Mouse (Mus musculus): ENCODE data around the gene Nudt5.
"Not testable (repeated sequence)": the region's sequence is repeated elsewhere in the genome, so short reads cannot be mapped to it uniquely, and the experiment has no call there.

The Nudt5 gene

DNA sequence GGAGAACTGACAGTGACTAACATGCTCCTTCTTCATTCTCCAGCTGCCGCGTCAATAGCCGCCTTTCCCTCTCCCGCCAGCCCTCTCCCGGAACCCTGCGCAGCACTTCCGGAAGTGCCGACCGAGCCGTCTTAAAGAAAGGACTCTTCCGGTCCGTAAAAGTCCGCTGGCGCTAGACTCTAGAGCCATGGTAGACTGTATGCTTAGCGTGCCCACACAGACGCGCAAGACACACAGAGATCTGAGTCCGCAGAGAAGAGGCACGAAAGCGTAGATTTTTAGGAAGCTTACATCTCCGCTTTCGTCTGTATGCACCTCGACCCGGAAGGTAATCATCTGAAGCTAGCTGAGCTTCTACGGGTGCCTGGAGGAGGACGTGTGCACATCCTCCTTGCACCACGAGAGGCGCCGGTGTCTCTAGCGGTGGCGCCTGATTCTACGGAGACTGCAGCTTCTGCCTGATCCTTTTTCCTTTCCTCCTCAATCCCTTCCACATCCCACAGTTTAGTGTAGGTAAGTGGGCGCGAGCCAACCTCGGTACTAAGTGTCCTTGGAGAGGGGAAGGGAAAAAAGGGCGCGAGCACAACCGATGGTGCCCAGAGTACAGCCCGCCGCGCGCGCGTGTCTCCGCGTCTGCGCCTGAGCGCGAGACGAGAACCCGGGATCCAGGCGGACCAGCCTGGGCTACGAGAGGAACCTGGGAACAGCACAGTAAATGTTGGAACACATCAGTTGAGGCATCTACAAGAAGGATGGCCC, at the start of gene Nudt5, which contains the start of gene Cdc123:
Gene Nudt5 (plus strand): TSS at position 147 of the 759 bp plus-strand sequence.
Gene Cdc123 (minus strand): TSS at position 292 of the 759 bp plus-strand sequence.
- DNase-seq: peak; percentile 90 to 94

DNA sequence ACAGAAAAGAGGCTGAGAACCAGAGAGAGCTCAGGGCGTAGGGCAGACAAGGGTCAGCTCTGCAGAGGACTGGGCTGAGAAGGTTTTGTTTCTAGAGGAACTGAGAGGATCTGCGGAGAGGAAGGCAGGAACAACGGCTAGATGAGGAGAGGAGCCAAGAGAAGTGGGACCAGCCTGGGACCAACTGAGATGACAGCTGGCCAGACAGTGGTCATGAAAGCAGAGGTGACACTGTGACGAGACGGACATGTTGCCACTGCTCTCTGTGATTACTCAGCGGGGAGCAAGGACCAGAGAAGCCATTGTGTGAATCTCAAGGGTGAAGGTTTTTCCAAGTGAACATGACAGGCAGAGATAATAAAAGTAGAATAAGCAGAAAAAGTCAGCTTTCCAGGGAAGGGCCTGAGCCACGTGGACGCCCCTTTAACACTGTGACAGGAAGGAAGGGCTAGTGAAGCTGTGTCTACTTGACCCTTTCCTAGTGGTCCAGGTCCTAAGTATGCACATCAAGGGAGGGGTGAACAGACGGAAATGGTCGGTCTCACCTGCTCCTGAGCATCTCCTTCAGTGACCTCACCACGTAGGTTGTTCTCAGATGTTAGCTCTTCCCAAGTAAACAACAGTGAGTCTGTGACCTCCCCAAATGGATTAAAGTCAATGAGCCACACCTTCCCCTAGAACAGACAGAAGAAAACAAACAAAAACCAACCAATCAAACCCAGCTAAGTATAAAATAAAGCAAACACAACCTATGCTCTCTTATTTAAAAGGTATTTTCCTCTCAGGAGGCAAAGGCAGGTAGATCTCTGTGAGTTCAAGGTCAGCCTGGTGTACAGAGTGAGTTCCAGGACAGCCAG, 46.8 kb upstream of the Nudt5 start:
- DNase-seq: no peak

DNA sequence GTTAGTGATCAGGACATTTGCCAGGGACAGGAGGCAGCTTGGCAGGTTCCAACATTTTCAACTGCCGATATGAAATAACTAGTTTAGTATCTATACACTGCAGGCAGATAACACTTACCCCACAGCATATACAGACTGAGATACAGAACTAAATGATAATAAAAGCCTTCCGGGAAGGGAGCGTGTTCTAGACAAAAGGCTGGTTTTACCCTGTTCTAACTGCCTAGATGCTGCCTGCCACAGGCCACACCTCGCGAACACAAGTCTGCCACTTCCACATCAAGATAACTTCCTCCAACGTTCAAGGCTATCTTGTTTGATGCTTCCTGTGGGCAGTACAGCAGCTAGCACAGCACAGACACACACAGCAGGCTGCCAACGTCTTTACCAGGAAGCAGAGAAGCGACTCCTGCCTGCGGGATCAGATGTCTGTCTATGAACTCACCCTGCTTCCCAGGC, 43.6 kb upstream of the Nudt5 start:
- DNase-seq: no peak

DNA sequence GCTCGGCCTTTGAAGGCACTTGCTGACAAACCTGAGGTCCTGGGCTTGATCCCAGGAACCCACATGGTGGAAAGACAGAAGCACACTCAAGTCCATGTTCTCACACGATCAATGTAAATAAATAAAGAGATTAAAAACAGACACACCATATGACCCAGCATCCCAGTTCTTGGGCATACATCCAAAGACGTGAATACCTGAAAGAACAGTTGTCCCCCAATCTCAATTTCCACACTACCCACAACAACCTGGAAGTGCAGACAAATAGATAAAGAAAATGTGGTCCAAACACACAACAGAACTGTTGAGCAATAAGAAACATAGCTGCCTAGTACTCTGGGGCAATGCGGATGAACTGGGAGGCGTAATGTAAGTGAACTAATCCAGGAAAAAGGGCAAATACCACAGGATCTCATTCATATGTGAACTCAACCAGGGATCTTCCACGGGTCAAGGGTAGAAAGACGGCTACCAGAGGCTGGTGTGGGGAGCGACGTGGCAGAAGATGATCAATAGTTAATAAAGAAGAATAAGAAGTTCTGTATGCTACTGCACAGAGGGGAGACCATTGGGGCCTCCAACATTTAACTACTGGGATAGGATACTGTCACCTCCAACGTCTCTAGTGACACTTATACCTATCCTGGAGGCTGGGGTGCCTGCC, 42.8 kb upstream of the Nudt5 start:
- no peak for DNase-seq

DNA sequence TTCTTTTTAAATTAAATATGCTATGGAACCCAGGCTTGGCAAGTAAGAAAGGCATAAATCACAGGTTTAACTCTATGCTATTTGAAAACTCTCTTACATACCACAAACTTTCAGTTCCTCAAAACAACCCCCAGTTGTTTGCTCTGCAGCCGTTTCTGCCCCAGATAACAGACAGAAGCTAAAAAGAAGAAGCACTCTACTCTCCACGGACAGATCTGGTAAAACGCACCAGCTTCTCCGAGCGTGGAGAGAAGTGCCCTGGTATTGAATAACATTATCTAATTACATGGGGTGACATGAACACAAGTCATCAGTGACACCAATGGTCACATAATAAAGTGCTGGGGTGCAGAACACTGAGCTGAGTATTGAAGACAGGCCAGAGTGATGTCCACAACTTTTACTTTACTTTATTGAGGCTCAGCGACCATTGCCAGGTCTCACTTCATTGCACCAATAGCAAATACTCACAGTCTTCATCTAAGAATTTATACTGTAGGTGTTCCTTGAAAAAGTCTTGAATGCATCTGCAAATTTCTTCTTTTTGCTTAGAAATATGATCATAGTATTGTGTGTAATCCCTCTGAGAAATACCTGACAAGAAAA, 40.3 kb upstream of the Nudt5 start:
- no peak for DNase-seq

DNA sequence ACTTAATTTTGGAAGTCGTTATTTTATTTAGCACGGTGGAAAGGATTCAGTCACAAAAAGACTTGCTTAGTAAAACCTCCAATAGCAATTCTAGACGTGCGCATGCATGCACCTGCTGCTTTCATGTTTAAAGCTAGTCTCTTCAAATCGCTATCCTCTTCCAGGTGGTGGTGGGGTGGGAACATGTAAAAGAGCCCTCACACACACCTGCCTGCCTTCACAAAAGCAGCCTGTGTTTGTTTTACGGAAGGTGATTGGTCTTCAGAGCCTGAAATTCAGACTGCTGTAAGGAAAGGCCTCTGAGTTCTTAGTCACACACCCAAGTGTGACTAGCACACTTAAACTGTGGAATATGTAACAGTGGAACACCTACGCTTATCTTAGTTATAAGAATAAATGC, 39.6 kb upstream of the Nudt5 start:
- no peak for DNase-seq

DNA sequence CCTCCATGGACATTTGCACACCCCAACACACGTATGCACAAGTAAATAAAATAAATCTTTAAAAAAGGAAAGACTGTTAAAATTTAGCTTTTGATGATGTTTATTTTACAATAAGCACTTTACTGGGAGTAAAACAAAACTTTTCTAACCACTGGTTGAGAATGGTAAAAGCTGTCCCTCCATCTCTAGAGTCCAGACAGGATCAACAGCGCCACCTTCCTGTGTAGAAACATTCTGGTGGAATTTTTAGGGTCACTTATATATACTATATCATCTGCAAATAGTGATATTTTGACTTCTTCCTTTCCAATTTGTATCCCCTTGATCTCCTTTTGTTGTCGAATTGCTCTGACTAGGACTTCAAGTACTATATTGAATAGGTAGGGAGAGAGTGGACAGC, 38.6 kb upstream of the Nudt5 start:
- not testable (repeated sequence) for DNase-seq

DNA sequence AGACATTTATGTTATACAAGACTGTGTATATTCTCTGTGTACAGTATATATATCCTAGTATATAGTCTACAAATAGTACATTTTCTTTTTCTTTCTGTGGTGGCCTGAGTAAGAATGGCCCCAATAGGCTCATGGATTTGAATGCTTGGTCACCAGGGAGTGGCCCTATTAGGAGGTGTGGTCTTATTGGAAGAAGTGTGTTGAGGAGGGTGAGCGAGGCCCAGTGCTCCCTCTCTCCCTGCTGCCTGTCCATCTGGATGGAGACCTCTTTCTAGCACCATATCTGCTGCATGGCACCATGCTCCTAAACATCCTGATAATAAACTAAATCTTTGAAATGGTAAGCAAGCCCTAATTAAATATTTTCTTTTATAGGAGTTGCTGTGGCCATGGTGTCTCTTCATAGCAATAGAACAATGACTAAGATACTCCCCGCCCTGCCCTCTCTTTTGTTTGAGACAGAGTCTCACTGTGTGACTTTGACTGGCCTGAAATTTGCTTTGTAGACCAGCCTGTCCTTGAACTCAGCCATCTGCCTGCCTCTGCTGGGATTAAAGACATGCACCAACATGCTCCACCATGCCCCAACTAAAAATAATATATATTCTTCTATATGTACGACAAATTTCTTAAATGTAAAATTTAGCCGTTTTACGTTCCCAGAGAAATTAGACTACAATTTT, 34.6 kb upstream of the Nudt5 start:
- no peak for DNase-seq

DNA sequence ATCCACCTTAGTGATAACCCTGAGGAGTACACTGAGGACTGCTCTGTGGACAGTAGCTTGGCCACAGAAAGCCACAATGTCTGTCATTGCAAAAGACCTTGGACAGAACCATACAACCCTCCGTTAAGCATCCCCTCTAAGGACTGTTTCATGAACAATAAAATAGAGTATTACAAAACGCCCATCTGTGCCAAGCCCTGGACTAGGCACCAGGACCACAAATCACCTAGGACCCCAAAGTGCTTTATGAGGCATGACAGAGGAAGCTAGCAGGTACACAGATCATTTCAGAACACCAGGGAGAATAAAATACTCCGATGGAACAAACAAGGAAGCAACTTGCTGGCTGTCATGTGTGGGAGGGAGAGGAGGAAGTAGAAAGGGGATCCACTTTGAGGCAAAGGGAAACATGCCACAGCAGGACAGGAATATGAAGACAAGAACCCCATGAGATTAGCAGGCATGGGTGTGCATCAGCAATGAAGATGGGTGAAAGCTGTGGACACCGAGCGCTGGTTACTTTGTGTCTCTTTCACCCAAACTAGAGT, 33.5 kb upstream of the Nudt5 start:
- DNase-seq: no peak

DNA sequence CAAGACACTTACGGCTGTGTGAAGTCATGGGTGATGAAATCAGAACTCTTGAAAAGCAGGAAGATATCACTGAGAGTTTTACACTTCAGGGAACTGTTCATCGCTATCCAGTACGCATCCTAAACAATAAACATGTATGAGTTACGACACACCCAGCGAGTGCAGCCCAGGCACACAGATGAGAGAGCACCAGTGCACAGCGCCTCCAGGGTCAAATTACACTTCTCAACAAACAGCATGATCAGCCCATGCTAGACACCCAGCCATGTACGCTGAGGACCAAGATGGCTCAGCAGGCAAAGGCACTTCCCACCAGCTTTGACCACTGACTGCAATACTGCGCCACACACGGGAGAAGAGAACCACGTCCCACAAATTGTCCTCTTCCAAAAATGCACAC, 23.6 kb upstream of the Nudt5 start:
- no peak for DNase-seq

DNA sequence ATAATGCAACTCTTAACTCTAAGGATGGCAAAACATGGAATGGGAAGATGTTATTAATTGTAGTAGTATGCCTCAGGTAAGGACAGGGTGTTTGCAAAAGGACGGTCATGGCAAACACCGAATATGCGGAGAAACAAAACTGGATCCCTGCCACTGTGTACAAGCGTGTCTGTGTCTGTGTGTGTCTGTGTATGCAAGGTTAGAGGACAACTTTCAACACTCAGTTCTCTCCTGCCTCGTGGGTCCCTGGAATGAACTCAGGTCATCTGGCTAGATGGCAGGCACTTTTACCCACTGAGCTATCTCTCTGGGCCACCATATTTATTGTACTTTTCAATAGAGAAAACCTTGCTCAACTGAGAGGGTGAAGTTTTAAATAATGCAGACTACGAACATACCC, 22.4 kb upstream of the Nudt5 start:
- no peak for DNase-seq

DNA sequence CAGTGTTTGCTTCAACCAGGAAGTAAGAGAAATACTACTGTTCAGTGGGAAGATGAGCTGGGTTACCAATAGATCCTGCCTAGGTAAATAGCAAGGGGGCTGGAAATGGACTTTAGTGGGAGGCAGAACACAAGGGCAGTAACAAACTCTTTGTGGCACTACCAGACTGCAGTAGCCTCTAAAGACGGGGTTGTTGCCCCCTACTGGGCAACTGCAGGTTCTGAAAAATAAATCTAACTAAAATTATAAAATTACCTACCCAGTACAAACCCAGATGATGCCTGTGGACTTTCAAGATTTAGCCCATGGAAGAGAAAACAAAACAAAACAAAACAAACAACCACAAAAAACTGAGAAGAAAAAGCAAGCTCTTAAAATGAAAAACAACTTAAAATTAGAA, 20.6 kb upstream of the Nudt5 start:
- no peak for DNase-seq

DNA sequence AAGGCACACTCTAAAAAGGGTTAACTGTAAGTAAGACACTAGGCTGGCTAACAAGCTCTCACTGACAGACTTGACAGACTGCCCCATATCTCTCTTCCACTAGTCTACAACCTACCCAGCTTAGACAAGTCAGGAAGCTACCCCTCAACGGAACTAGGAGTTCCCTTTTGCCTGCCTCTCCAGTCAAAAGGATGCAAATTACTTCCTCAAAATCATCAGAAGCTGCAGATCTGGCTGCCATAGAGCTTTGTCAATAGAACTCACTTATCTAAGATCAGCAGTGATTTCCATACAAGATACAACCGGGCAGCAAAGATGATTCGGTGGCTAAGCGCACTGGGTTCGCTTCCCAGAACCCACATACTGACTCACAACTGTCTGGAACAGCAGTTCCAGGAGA, 20.1 kb upstream of the Nudt5 start:
- no peak for DNase-seq

DNA sequence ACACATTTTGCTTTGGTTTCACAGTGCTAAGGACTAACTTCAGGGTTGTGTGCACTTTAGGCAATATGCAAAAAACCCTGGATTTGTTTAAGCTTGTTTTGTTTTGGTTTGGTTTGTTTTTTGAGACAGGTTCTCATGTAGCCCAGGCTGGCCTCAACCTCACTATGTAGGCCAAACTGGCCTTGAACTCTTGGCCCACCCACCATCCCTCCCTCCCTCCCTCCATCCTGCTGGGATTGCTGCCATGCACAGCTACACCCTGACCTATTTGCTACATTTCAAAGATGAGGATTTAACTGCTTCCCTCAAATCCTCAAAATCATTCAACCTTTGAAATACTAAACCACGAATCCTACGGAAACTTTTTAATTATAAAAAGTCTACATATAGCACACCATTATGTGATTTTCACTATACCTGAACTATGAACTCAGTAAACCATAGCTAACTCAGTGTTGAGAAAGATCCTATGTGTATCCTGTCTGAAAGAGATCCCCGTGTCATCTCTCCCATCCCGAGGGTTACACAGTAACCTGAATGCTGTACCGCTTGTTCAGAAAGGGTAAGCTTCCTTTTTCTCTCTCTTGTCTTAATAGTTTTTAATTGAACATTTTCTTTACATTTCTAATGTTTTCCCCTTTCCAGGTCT, 19.4 kb upstream of the Nudt5 start:
- no peak for DNase-seq

DNA sequence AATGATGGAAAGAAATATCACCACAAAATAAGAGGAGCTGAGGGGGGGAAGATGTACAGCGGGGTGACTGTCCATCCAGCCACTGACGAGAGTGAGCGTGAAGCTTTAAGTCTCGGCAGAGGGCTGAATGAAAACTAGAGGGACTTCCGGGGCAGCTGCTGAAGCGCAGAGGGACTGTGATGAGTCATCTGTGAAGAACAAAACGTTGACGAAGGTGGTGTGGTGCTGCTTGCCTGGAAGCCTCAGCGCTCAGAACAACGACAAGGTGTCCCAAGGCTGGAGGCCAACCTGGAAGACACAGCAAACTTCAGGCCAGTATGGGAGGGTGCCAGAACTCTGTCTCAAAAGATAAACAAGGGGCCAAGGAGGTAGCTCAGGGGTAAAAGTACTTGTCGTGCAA, 4.0 kb upstream of the Nudt5 start:
- no peak for DNase-seq

DNA sequence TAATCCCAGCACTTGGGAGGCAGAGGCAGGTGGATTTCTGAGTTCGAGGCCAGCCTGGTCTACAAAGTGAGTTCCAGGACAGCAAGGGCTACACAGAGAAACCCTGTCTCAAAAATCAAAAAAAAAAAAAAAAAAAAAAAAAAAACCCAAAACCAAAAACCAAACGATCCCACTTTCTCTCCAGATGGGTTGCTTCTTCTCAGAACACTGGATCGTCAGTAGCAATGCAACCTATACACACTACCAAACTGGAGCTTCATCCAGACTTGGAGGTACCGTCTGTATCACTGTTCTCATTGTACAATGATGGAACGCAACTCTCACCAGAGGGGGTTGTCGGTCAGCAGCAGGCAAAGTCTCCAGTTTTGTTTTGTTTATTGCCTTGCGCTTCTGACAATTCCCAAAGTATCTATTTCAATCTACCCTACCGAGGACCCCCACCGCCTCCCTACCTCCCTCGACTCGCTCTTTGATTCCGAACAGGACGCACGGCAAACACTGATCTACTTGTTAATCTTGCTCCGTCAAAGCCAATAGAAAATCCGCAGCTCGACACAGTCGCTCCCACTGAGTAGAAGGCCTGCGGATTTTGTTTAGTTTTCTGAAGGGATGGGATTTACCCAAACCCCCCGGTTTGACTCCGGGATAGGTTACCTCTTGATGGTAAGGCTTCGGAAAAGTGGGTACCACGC, 492 bp upstream of the Nudt5 start:
- no peak for DNase-seq

DNA sequence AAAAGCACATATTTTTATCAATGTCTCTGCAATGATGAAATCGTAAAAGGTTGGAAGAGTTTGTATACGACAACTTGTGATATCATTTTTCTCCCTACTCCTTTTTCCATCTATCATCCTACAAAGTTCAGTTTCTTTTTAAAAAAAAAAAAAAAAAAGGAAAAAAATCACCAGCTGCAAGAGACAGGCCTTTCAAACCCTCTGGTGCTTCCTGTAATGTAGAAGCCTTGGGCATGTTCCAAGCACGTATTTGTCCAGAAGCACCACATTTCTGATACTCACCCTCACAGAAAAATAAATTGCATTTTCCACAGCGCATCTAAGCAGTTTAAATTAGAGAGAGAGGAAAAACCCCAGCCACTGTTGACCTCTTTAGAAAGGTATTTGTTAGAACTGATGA, 1.0 kb downstream of the Nudt5 start:
- no peak for DNase-seq

DNA sequence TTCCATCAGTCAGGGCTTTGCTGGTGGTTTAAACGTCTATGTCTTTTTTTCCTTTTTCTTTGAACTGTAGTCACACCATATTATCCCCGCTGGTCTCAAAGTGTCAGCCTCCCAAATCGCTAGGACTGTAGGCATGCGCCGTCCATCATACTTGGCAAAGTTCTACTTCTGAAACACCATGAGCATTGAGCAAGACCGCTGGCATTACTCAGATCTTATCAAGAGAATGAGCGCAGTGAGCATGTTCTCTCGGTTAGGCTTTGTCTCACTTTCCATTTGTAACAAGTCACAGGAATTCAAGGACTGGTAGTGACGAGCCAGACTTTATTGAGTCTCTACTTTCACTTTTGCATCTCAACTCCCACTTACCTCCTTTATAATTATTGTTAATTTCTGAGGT, 6.3 kb downstream of the Nudt5 start:
- no peak for DNase-seq

DNA sequence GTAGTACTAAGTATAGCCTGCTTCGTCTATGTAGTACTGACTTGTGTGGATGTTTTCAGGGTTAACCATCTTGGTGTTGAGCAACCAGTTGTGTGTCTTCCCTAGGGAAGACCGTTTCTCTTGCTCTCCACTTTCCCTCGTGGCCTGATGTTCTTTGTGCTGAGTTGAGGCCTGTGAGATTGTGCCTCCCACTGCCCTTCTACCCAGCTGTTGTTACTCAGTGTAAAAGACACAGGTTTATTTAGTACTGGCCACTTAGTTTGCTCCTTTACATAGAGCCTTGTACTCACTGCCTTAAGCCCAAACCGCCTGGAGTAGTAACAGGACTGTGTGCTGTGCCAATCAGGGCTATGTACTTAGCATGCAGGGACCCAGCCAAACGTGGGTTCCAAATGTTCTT, 7.0 kb downstream of the Nudt5 start:
- no peak for DNase-seq

DNA sequence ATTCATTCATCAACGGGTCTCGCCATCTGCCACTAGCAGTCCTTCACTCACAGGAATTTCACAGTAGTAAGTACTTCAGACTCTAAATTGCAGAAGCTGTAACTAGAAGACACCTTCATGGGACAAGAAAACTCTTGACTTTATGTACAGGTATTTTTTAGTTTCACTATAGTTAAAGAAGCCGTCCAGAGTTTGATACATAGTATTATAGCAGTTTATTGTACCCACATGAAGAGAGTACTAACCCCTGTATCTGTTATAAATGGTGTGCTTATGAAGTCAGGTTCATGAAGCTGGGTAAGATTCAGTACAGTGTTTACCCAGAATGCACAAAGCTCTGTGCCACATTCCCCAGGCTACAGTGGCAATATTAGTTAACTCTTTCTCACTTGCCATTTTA, 18.0 kb downstream of the Nudt5 start, which contains the start of gene Gm13199:
Gene Gm13199 (minus strand): TSS at position 101 of the 400 bp plus-strand sequence.
- no peak for DNase-seq

DNA sequence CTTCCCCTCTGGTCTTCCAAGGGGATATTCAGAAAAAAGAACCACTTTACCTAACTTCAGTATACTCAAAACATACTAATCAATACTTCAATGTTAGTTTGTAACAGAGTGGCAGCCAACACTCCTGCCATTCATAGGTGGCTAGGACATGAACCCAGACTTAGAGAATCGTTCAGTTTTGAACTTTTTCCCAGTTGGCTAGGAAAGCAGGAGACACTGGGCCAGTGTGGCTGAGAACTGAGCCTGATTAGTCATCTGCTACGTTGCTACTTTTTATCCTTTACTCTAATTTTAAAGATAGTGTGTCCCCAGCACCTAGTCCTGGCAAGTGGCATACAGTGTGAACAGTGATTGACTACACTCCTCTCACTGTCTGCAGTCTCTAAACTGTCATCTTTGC, 22.9 kb downstream of the Nudt5 start:
- DNase-seq: no peak

All from cerebellum, postnatal 36 days (tissue).